Mouse (Mus musculus) intestine, embryonic 16.5 days (tissue): ENCODE measurements at regions not wholly inside any gene's neighbourhood (a gene's known extent, or its start where the extent isn't known, plus 50 kb on each side); places are given as distances from the start of the nearest gene placed in this dataset.

Experiments used
- ATAC-seq: fragments of 200-750 bp; cut with Nextera tagmentation; 2 replicates; pipeline ENCODE4 v1.8.0; 2017; ENCODE audit warnings: moderate TSS enrichment, moderate library complexity
- H3K27ac ChIP-seq: fragments of 300-500 bp; sonication (generic); 2 replicates; pipeline ENCODE4 v1.5.1; 2014; ENCODE audit warnings: mild to moderate bottlenecking, low read length
- H3K27me3 ChIP-seq: fragments of 300-500 bp; sonication (generic); replicated peaks from 2 replicates; pipeline ENCODE4 v1.6.1; 2014; ENCODE audit warnings: low read length, control low read depth, mixed read lengths; ENCODE audit not compliant: control insufficient read depth, insufficient read depth
- H3K36me3 ChIP-seq: fragments of 300-500 bp; sonication (generic); 2 replicates; pipeline ENCODE4 v1.6.1; 2014; ENCODE audit warnings: low read length, control low read depth; ENCODE audit not compliant: control insufficient read depth, insufficient read depth
- H3K4me1 ChIP-seq: fragments of 300-500 bp; sonication (generic); 2 replicates; pipeline ENCODE4 v1.6.1; 2014; ENCODE audit warnings: low read length, control low read depth, mixed read lengths; ENCODE audit not compliant: control insufficient read depth, insufficient read depth
- H3K4me2 ChIP-seq: fragments of 300-500 bp; sonication (generic); 2 replicates; pipeline ENCODE4 v1.6.1; 2014; ENCODE audit warnings: low read depth, low read length, control low read depth
- H3K4me3 ChIP-seq: fragments of 300-500 bp; sonication (generic); 2 replicates; pipeline ENCODE4 v1.5.1; 2014; ENCODE audit warnings: mild to moderate bottlenecking, low read length
- H3K9ac ChIP-seq: fragments of 300-500 bp; sonication (generic); 2 replicates; pipeline ENCODE4 v1.6.1; 2014; ENCODE audit warnings: low read depth, low read length
- H3K9me3 ChIP-seq: fragments of 300-500 bp; sonication (generic); 2 replicates; pipeline ENCODE4 v1.6.1; 2016; ENCODE audit warnings: low read length, control low read depth; ENCODE audit not compliant: control insufficient read depth
- WGBS: fragments of 180-500 bp; shearing (Covaris S2); extraction: QIAGEN DNeasy Blood & Tissue Kit; methylation state at CpG from one replicate; pipeline ENCODE4 v1.1.7; 2014; 5-methylcytosine and 5-hydroxymethylcytosine counted together

DNA sequence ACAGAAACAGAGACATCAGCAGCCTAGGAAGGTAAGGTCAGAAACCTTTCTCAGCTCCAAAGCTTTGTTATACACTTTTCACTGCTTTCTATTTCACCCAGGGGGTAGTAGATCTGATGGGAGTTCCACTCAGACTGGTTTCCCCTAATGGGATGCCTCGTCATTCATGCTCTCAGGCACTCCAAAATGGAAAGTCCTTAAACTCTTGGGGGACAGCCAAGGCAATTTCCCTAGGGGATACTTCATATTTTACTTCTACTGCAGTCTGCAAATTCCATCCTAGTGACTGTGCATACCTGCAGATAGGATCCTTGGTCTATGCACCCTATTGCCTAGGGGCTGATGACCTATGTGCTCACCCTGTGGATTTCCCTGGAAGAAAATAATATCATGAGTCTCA is 82.1 kb downstream of the Tnfsf18 start:
- H3K9me3 ChIP-seq, result no peaks in the 10 kb centered on the region
- no peaks in the 10 kb centered on the region for H3K36me3 ChIP-seq
- no peak for ATAC-seq
- 72% methylated on average over 1 of the region's 1 CpGs for WGBS
- no peak overlapping the region for H3K27ac ChIP-seq
- H3K4me2 ChIP-seq, result no peak overlapping the region
- H3K4me1 ChIP-seq, result no peaks in the 10 kb centered on the region; the same call in 1 of the 2 replicates
- H3K4me3 ChIP-seq, result no peak overlapping the region
- H3K9ac ChIP-seq, result no peak overlapping the region
- no peaks in the 10 kb centered on the region for H3K27me3 ChIP-seq

DNA sequence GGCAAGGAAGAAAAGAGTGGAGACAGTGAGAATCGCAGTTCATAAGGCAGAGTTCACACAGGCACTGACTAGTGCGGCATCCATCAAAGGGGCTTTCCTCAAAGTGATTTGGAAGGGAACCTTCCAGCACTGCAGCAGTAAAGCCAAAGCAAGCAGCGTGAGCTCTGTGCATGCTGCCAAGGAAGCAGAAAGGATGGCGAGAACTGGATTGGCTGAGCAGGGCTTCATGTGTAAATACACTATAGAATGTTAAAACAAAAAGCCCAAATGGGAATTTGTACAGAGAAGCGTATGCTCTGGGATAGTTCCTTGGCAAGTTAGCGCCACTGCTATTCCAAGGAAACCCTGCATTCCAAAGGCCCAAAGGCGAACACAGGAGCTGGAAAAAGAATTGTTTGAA is 81.5 kb downstream of the Tnfsf18 start:
- no peak overlapping the region for H3K4me2 ChIP-seq
- no peaks in the 10 kb centered on the region for H3K9me3 ChIP-seq
- no peaks in the 10 kb centered on the region for H3K27me3 ChIP-seq
- H3K9ac ChIP-seq, result no peak overlapping the region
- WGBS, result 35% methylated on average over 7 of the region's 7 CpGs
- H3K4me1 ChIP-seq, result no peaks in the 10 kb centered on the region; the same call in 1 of the 2 replicates
- no peak overlapping the region for H3K27ac ChIP-seq
- H3K4me3 ChIP-seq, result no peak overlapping the region
- no peaks in the 10 kb centered on the region for H3K36me3 ChIP-seq
- ATAC-seq, result peak; percentile 65

DNA sequence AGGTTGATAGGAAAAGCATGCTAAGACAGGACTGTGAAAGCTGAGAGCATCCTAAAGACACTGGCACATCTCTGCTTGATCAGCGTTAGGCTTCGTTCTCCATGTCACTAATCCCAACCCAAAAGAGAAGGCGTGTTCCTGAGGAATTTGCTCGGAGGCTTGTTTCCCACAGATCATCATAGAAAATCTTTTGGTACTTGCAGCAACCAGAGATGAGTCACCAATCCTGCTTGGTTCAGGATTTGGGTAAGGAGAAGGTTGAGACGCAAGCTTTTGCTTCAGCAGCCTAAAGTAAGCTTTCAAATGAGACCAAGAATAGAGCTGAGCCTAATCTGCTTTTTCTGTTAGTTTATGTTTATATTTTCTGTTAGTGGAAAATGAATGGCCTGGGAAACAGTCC is 80.7 kb downstream of the Tnfsf18 start:
- no peaks in the 10 kb centered on the region; the same call in 1 of the 2 replicates for H3K4me1 ChIP-seq
- no peaks in the 10 kb centered on the region for H3K36me3 ChIP-seq
- H3K9ac ChIP-seq, result no peak overlapping the region
- H3K4me2 ChIP-seq, result no peak overlapping the region
- ATAC-seq, result no peak
- no peak overlapping the region for H3K4me3 ChIP-seq
- H3K27me3 ChIP-seq, result no peaks in the 10 kb centered on the region
- no peak overlapping the region for H3K27ac ChIP-seq
- 79% methylated on average over 5 of the region's 5 CpGs for WGBS
- no peaks in the 10 kb centered on the region for H3K9me3 ChIP-seq

DNA sequence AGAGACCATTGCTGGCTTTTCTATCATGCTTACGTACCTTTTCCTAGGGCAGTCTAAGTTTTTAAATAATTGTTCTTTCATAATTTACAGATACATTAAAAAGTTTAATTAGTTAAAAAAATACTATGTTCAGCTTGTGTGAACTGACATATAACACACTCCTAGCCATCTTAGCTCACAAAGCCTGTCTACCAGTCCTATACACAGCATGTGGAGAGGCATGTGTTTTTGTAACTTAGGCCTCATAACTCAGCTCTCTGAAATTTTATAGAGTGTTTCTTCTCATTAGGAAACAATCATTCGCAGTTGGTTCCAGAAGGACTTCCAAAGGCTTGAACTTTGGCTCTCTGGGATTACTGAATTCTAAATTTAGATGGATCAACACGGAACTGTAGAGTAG is 76.3 kb downstream of the Tnfsf18 start:
- Histone ChIP-seq H3K9ac (no peak overlapping the region), H3K36me3 (no peaks in the 10 kb centered on the region), H3K27me3 (no peaks in the 10 kb centered on the region), H3K9me3 (no peaks in the 10 kb centered on the region), H3K4me2 (no peak overlapping the region), H3K4me1 (no peaks in the 10 kb centered on the region; the same call in 1 of the 2 replicates), H3K4me3 (no peak overlapping the region), H3K27ac (no peak overlapping the region)
- ATAC-seq, result no peak
- WGBS, result 68% methylated on average over 3 of the region's 3 CpGs

DNA sequence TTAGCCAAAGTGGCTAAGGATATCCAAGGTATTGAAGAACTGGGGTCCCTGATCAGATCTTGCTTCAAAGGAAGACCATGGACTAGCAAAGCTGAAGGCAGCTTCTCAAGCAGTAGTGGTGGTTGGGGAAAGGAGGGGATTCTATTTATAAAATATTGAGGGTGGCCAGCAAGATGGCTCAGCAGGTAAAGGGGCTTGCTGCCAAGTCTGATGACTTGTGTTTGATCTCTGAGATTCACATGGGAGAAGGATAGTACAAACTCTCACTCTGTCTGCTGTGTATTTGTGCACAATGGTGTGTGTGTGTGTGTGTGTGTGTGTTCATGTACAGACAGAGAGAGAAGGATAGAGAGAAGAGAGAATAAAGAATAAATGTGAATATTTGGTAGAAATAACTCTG is 73.4 kb downstream of the Tnfsf18 start:
- Histone ChIP-seq H3K9ac (no peak overlapping the region), H3K27ac (no peak overlapping the region), H3K27me3 (no peaks in the 10 kb centered on the region), H3K9me3 (no peaks in the 10 kb centered on the region), H3K4me1 (no peaks in the 10 kb centered on the region), H3K4me2 (no peak overlapping the region), H3K36me3 (no peaks in the 10 kb centered on the region), H3K4me3 (no peak overlapping the region)
- no peak for ATAC-seq

DNA sequence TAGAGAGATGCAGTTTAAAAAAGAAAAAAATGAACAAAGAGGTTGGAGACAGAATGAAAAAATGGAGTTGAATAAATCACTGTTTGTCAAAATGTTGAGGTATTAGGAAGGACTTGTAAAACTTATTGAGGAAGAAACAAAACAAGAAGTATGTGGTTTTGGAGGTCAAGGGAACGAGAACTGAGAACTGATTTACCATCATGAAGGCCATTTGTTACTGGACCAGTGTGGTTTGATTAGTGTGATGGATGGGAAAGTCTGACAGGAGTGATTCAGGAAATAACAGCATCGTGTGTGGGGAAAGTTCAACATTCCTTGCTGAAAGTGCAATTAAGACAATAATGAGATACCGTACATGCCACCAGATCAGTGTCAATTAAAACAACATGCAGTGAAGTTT is 65.9 kb downstream of the Tnfsf18 start:
- no peak overlapping the region for H3K27ac ChIP-seq
- no peak overlapping the region for H3K4me2 ChIP-seq
- H3K4me1 ChIP-seq, result no peaks in the 10 kb centered on the region
- no peaks in the 10 kb centered on the region for H3K9me3 ChIP-seq
- no peak overlapping the region for H3K4me3 ChIP-seq
- no peaks in the 10 kb centered on the region for H3K27me3 ChIP-seq
- no peak overlapping the region for H3K9ac ChIP-seq
- whole genome bisulfite sequencing, result 58% methylated on average over 3 of the region's 3 CpGs
- no peaks in the 10 kb centered on the region for H3K36me3 ChIP-seq
- no peak for ATAC-seq
